Mouse (Mus musculus) layer of hippocampus, adult 9-11 months (tissue): ENCODE measurements around the gene Ttc34.

Source experiments
- DNase-seq: peaks from one replicate; pipeline ENCODE4 v3.0.0; 2022

Gene Ttc34

DNA sequence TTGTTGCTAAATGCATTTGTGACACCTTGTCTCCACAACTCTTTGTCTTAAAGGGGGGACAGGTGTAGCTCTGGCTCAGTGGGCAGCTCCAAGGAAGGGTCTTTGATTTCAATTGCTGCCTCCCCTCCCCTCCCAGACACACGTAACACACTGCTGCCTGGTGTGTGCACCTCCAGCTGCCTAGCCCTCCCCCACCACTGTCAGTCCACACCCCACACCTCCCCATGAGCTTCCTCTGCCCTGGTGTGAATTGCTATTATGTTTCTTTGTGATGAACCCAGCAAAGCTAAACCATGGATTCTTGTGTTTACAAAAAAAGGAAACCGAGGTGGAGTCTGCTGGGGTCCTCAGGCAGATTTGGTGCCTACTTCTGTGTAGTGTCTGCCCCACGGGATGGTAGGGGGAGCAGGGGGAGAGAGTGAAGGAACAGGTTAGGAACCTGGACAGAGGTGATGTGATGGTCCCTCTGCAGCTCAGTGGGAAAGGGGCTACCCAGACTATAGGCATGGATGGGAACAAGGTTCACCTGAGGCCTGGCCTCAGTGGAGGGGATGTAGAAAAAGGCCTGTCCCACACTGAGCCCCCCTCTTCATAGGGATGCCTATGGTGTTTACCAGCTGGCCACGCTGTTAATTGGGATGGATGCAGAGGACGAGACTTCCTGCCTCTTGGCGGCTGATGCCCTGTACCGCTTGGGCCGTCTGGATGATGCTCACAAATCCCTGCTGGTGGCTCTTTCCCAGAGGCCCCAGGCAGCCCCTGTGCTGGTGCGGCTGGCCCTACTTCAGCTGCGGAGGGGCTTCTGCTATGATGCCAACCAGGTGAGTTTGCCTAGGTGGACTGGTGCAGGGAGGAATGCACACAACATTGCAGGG lies 20.3 kb downstream of the Ttc34 start:
- no peak for DNase-seq

DNA sequence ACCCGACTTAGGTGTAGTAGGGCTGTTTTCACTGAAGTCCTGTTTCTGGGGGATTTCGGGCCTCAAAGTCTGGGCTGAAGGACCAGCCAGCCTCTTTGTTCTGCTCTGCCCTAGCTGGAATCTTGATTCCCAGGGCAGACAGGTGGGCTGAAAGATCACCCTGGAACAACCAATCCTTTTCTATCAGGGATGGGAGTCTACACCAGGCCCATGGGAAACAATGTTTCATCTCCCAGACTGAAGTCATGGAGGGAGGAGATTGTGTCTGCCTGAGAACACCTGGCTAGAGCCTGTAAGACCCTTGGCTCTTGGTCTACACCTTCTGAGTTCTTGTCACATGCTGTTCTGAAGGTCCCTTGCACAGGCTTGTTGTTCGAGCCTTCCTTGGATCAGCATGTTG lies 21.3 kb downstream of the Ttc34 start:
- DNase-seq, result no peak

DNA sequence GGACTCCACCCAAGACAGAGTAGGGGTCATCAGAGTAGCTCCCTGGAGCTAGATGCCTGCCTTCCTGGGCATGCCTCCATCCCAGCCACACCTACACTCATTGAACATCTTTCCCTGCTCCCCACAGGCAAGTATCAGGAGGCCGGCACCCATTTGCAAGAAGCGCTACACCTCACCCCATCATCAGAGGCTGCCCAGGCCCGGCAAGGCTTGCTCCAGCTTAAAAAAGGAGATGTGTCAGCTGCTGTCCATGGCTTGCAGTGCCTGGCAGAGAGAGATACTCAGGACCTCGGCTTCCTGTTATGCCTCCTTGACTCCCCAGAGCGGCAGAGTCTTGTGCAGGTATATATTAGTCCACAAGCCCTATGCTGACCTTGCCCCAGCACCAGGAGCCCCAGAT lies 24.7 kb downstream of the Ttc34 start:
- DNase-seq, result no peak

DNA sequence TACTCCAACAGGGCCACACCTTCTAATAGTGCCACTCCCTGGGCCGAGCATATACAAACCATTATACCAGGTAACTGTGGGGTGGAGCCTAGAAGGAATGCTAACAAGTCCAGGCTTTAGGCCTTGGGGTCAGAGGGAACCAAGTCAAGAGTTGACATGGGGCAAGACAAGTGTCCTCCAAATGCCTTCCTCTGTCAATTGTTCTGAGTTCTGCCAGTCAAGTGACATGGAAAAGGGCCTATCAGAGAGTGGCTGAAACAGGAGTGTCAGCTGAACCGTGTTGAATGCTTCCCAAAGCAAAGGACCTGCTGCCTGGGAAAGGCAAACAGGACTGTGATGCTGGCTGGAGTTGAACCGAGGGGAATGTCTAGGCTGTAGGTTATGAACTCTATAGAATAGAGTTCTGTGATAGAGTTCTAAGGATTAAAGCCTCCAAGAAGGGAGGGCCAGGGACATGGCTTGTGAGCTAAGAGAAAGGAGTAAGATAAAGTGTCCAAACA lies 26.2 kb downstream of the Ttc34 start:
- no peak for DNase-seq

DNA sequence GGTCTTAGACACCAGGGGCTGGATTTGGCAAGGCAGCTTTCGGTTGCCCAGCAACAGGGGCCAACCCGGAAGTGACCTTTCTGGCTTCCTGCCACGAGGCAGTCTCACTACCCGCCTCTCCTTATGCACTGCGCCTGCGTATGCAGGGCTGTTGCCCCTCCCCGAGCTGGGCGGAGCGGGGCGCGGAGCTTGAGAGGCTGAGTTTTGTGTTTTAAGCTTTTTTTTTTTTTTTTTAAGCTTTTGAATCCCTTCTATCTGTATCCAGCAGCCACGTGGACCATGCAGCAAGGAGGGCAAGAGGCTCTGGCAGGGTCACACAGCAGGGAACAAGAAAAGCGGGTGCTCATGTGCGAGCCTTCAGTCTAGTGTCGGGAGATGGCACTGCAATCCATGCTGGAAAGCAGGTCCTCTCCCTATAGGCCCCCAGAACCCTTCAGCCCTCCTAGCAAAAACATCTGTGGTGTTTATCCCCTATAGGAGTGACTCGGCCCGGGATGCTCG lies 27.1 kb downstream of the Ttc34 start:
- DNase-seq, result peak; percentile 91

DNA sequence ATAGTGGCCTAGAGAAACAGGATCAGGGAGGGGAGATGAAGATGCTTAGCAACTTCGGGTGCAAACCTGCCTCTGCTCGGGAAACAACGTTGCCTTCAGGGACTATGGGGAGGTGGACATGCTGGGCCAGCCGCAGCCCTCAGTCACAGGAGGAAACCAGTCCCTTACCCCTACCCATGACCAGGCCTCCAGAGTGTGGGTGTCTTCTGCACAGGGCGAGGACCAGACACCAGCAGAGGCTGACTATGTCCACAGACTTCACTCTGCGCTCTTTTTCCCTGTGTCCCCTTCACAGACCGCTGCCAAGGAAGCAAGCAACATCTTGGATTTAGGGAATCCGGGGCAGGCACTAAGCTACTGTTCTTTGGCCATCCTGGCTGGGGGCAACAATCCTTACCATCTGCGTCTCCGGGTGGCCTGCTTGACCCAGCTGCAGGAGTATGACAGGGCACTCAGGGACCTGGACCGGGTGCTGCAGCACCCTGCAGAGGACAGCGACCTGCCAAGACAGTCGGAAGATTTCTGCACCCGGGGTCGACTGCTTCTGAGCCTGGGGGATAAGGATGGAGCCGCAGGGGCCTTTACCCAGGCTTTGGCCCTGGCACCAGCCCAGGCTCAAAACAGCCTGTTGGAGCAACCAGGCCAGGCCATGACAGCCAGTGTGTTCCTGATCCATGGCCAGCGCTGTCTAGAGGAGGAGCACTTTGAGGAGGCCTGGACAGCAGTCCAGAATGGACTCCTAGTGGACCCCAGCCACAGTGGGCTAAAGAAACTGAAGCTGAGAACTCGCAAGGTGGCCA lies 27.9 kb downstream of the Ttc34 start:
- no peak for DNase-seq

DNA sequence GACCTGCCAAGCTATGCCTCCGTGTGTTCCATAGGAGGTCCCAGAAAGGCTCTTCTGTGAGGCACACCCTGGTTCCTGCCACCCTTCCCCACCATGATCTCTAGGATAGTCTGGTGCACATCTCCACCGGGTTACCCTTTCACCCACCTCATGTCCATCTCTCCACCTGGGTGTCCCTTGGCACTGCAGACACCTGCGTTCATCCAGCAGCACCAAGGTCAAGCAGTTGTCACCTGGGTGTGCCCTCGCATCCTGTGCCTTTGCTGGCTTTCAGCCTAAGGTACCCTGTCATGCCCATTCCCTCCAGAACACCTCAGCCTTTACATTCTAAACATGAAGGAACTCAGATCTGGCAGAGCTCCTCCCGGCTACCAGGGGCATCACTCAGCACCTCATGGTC lies 29.1 kb downstream of the Ttc34 start:
- DNase-seq, result no peak

DNA sequence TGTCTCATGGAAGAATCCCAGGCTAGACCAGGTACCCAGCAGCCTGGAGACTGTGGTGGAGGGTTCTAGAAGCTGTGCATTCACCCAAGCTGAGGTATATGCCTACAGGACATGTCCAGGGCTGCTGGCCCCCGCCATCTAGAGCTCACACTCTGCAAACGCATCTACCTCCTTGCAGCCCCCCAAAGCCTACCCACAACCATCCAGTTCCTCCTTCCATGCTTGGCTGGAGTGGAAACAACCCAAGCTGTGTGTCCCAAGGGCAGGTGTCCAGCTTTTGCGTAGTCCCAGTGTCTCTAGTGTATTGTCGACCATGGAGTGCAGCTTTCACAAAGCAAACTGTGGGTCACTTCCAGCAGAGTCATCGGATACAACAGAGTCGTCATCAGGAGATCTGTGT lies 30.0 kb downstream of the Ttc34 start:
- no peak for DNase-seq

DNA sequence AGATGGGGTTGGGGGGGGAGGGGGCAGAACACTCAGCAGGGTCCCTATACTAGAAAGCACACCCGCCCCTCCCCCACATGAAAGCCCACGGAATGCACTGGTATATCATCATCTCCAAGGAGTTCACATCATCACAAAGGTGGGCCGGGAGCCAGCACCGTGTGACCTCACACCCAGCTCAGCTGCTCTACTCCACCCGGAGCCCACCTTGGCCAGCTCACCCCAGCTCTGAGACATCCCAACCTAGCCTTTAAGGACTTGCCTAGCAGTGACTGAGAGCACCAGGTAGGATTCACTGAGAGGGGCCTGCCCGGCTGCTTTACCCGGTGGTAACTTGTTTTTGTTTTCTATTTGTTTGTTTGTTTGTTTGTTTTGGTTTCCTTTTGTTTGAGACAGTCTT lies 32.2 kb downstream of the Ttc34 start, which contains the start of gene Mmel1:
Gene Mmel1 (plus strand): TSS at position 146 of the 400 bp plus-strand sequence.
- no peak for DNase-seq

DNA sequence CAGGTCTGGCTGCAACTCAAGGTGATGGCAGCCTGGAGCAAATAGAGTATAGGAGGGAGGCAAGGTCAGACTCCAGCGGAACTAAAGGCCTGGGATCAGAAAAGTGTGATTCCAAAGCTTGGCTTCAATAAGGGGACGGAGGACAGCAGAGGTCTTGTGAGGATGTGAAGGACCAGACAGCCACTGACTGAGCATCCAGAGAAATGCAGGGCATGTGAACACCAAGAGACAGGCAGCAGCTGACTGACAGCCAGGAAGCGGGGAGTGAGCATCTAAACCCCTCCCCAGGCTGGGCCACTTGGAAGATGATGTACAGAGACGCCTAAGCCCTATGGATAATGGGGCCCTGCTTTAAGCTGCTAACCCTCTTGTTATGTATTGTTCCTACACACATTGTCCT lies 33.5 kb downstream of the Ttc34 start:
- DNase-seq, result no peak

DNA sequence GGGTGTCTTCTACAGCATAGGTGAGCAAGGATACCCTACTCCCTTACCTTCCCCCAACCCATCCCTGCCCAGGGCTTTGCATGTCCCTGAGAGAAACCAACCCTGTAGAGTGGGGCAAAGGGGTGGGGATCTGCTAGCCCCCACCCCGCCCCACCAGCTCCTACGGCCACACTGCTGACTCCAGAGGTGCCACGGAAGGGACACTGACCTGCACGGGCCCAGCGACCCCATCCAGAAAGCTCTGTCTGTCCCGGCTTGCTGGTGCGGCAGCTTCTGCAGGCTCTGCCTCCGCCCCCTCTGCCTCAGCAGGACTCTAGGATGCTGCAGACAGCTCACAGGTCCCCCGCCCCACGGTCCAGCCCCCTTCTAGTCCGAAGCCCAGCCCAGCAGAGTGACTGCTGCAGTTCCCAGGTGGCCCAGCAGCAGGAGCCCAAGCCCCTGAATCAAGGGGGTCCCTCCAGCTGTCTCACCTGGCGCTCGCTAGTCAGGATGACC lies 34.5 kb downstream of the Ttc34 start:
- no peak for DNase-seq

DNA sequence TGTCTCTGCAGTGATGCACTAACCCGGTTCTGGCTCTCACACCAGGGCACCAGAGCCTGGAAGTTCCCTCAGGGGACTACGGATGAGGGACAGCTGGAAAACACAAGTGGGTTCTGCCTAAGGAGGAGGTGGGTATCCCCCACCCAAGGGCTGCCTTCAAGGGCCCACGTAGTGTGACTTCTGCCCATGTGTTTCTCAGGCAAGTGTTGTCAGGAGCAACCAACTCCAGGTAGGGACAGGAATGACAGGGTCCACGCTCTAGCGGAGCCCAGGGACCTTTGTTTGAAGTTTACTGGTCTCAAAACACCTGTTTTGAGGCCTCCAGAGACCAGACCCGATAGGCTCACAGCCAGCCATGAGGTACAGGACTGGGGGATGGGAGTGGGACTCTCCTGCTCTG lies 35.9 kb downstream of the Ttc34 start:
- DNase-seq, result no peak

DNA sequence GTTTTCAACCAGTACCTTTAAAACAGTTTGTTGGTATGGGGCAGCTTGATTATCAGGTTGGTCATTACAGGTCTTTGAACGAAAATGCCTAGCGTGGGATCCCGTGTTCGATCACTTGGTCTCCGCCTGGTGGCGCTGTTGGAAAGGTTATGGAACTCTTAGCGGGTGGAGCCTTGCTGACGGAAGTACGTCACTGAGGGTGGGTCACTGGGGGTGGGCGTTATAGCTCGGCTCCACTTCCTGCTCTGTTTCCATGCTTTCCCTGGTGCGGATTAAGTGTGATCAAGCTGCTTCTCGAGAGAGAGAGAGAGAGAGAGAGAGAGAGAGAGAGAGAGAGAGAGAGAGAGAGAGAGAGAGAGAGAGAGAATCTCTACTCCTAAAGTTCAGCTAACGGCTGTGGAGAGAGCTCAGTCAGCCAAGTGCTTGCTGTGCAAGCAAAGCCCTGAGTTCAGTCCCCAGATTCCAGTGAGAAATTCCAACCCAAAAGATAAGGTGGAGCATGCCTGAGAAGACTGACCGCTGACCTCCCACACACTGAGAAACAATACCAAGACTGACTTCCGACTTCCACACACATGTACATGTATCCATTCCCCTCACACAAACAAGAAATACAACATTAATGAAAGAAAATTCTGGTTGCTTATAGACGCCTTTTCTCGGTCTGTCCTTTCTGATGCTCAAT lies 40.7 kb downstream of the Ttc34 start:
- DNase-seq, result peak; percentile 87

DNA sequence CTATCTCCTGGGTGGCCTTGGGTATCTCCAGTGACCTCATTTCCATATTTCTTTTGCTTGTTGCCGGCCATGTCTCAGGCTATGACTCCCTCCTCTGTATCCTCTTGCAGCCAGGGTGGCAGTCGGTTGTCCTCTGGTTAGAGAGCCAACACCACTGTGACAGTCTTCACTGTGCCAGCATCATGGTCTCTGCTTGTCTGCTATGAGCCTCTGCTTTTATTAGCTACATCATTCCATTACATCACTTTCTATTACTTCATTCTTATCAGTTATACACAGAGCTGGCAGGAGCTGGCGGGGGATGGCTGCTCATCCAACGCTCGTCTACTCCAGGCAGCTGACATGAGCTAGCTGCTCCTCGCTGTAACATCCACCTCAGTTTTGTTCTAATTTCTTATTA lies 43.5 kb downstream of the Ttc34 start:
- peak; percentile 51 for DNase-seq

DNA sequence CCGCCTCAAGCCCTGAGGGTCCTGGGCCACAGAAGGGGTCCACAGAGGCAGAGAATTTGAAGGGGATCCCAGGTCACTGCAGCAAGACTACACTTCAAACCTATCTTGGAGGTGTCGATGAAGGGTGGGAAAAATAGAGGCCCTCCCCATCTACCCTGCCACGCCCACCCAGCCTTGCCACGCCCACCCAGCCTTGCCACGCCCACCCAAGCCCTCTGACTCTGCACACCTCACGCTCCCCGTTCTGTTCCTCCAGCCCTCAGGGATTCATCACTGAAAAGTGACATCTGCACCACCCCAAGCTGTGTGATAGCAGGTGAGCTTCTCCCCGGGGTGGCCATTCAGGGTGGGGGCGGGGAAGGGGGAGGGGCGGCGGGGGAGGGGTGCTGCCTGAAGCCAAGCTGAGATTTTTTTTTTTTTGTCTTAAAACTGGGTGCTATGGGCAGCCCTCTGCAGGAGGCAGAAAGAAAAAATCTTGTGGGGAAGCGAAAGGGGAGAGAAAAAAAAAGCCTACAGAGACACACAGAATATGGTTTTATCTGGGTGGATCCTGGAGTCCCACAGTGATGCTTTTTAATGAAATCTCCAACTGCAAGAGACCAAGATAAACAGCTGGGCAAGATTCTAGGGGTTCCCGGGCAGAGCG lies 44.9 kb downstream of the Ttc34 start:
- DNase-seq, result no peak

DNA sequence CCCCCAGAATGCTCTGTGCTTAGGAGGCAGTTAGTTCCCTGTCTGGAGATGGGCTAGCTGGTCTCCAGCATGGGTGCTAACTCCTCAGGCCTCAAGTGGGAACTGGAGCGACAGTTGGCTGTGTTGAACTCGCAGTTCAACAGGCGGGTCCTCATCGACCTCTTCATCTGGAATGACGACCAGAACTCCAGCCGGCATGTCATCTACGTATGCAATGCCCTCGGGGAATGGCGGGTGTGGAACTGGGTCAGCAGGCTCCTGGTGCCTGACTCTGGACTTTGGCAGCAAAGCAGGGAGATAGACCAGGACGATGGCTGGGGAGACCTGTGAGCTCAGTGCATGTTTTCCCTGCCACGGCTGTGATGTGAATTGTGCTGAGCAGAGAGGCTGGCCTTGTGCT lies 48.2 kb downstream of the Ttc34 start:
- no peak for DNase-seq

DNA sequence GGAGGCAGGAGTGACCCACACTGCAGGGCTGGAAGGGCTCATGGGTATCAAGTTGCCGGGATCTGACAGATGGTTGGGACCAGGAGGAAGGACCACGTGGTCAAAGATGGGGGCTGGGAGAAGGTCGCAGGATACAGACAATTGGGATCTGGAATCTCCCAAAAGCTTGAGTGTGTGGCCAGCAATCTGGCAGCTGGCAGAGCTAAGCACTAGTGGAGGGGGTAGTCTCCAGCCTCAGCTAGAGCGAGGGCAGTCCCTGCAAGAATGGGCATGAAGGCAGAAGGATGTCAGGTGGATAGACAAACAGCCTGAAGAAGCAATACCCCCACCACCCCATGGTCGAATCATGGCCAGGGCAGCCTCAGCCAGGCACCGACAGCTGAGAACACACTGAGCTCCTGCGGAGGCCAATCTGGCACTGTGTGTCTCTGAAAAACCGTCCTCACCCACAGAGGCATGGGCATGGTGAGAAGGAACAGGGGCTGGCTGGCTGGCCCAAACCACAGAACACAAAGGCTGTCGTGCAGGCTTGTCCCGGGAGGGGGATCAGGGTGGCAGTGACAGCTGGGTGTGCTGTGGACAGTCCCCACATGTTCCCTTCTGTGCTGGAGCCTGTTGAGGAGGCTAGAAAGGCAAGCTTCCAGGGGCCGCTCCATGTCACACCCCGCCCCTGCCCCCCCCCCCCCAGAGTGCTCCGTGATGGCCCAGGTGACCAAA lies 49.8 kb downstream of the Ttc34 start:
- DNase-seq, result no peak

DNA sequence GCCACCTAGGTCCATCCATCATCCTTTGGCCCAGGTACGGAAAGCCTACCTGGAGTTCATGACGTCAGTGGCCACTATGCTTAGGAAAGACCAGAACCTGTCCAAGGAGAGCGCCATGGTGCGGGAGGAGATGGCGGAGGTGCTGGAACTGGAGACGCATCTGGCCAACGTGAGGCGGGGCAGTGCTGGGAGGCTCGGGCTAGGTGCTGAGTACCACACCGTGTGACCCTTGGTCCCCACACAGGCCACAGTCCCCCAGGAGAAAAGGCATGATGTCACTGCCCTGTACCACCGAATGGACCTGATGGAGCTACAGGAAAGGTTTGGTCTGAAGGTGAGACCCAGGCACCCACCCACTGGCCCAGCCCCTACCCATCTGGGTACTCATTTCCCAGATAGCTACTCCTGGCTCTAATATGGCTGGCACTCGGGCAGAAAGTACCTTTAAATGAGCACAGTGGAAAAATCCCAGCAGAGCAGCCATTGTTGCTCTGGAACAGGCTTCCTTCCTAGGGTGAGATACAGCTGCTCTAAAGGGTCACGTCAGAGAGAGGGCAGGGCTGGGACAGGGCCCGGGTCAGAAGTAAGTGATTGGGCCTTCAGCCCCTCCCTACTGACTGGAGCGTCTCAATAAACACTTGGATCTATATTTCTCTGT lies 50.5 kb downstream of the Ttc34 start:
- no peak for DNase-seq

DNA sequence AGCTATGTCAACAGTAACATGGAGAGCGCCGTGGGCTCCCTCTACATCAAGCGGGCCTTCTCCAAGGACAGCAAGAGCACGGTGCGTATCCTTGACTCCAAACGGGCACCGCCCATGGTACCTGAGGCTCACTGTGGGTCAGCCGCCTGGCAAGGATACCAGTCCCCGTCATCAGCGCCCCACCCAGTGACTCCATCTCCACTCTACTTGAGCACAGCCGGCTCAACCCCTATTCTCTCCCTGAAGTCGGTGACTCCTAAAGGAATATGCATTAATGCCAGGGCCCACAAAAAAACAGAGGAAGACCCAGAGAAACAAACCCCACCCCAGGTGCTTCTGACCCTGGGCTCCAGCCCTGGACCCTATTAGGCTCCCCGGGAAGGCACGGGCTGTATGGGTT lies 53.6 kb downstream of the Ttc34 start:
- DNase-seq, result no peak

DNA sequence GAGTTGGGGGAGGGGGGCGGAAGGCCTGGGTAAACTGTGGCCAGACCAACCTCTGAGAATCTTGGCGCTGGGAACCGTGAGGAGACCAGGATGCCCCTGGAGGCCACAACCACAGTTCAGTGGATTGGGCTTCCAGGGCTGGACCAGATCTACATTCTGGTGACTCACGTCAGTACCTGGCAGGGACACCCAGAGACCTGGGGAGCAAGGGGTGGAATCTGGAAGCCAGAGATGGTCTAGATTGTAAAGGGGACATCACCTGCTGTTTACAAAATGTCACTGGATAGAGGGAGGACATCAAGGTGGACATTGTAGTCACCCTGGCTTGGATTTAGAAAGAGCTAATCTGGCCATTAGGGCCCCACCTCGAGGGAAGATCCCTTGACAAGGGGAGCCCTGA lies 58.3 kb downstream of the Ttc34 start:
- DNase-seq, result no peak
